Mouse (Mus musculus) layer of hippocampus, postnatal 36 days (tissue): Measurements from ENCODE around the gene Pitpnc1. TPM values are rescaled to one million over a fixed set of nuclear protein-coding genes. Genes with fewer than 3 reads are reported as not detected.

Experiments
- DNase-seq, 2 experiments: peaks; one replicate each; pipeline ENCODE4 v3.0.0; 2022
- total RNA-seq, 2 experiments: library from RNA; stranded (reverse); gene quantifications; 2 replicates each; pipeline ENCODE4 v1.2.3; 2021

The Pitpnc1 gene
- total RNA-seq, 2 experiments from 2014 or later, result 48.9 to 53.6 TPM

DNA sequence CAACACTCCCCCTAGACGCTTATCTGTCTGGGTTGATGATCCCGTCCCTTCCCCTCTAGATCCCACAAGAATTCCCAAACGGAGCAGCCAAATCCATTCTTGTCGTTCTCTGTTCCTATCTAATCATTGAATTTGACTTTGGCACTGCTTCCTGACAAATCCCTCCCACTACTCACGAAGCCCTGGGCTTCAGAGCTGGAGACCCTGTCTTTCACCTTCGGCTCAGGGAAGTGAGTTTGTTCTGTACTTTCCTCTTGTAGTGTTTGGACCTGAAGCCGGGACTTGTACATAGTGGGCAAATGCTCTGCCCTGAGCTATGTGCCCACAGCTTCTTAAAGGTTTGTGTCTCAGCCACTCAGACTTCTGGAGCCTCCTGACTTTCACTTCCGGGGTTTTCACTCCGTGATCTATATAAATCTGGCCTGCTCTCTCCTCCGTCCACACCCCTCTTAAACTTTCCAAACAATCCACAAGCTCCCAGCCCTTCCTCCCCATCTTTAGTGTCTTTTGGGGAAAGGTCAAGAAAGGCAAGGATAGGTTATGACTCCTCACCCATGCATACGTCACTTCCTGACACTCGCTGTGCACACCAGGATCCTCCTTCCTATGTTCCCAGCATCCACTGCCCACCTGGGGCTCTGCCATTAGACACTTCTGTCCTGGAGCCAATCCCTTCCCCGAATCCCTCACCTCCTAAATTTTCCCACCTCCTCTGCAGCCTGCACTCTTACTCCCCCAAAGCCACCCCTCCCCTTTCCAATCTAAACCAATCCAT lies 104.4 kb downstream of the Pitpnc1 start:
- no peak for DNase-seq

DNA sequence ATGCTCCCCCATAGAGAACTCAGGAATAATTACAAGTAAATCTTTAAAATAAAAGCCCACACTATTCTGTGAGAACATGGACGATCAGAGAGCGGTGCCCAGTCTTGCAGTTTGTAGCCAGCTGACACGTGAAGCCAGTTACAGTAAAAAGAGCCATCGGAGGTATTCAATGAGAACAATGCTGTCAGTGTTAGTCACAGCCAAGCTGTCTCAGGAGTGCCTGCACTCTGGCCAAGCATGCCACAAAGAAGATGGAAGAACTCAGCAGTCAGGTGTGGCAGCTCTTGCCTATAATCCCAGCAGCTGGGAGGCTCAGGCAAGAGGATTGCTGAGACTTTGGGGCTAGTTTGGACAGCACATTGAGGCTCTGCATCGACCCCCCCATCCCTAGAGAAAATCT lies 111.8 kb downstream of the Pitpnc1 start:
- DNase-seq, result no peak

DNA sequence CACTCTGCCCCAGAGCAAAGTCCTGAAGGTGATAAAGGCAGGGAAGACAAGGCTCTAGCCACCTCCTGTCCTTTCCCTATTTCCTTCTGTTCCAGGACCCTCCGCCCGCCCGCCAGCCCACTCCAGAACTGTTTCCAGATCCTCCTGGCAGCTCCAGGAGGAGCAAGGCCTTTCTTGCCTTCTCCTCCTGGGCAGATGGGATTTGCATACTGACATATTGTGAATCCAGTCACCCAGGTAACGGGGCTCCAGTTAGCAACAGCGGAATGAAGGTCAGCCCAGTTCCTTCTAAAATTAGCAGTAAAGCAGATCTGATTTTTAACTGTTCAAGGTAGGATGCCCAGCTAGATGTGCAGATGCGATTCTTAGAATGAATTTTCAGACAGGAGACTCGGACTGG lies 114.3 kb downstream of the Pitpnc1 start:
- no peak for DNase-seq

DNA sequence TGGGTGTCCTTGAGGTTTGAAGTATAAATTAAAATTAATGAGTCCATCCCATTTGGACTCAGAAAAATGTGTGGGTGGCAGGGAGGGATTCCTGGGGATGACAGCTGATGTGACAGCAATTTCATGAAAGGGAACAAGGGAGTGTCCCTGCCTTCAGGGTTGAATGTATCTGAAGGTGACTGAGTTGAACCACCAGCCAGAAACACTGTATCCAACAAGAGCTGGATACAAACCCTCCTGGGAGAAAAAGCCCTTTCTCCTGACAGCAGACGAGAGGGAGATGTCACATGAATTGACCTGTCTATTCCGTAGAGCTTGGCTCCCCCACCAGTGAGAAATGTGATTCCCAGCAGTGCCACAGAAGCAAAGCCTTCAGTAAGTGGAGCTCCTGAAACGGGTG lies 115.0 kb downstream of the Pitpnc1 start:
- DNase-seq, result no peak

DNA sequence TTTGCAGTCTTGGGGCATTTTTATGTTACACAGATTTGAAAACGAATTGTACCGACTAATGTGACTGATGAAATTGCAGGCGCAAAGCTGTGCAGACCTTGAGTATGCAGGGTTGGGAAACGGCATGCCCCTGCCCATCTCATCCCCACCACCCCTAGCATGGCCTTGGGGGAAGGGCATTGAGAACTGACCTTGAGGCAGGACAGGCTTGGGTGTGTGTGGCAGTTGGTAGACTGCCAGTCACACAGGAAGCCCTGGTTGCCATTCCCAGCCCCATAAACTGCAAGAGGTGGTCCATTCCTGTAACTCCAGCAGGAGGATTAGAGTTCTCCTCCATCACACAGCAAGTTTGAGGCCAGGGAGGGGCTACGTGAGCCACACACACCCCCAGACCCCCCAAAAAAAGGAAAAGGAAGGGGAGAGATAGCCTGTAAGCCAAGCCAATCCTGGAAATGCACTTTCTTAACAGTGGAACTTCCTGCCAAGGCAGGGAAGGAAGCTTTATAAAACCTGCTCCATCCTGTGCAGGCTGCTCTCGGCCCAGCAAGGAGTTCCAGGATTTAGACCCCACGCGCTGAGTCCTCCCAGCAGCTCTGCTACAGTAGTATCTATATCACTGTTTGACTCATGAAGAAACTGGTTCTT lies 115.9 kb downstream of the Pitpnc1 start:
- DNase-seq, result no peak

DNA sequence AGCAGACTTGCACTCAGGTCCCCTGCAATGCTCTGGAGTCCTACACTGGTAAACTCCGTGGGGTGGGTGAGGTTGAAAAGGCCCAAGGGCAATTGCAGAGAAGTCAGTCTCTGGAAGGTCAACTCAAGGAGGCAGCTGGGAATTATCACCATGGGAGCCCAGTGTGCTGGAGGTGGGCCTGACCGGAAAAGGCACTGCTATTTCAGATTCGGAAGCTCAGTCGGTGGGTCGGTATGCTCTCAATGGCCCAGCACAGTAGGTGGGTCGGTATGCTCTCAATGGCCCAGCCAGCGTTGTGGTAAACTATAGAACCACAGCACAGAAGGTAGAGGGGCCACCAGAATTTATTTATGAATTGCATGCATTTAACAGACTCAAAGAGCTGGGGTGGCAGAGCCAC lies 117.9 kb downstream of the Pitpnc1 start:
- no peak for DNase-seq

DNA sequence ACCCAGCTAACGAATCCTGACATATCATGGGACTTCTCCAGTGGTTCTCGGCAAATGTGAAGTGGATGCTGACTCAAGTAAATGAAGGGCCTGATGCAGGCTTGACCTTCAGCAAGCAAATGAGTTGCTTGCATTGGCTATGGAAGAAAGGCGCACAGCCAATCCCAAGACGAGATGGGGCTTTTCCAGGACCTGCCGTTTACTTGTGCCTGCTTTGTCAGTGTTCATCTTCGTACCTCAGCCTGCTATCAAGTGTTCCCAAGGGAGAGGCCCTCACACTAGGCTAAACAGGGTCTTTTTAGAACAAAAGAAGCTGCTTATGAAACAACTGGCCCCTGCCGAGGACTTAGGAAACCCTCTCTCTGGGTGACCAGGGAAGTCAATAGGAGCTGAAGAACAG lies 120.7 kb downstream of the Pitpnc1 start:
- DNase-seq, result no peak

DNA sequence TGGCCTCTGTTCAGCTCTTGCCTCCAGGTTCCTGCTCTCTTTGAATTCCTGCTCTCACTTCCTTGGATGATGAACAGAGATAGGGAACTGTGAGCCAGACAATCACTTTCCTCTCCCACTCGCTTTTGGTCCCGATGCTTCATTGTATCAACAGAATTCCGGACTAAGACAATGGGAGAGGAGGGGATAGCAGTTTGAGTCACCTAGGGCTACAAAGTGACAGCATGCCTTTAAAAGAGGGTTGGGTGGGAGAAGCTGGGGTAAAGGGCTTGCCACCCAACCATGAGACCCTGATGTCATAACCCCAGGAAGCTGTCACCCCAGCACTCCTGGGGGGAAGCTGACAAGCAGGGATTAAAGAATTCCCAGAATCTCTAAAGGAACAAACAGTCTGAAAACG lies 127.5 kb downstream of the Pitpnc1 start:
- no peak for DNase-seq

DNA sequence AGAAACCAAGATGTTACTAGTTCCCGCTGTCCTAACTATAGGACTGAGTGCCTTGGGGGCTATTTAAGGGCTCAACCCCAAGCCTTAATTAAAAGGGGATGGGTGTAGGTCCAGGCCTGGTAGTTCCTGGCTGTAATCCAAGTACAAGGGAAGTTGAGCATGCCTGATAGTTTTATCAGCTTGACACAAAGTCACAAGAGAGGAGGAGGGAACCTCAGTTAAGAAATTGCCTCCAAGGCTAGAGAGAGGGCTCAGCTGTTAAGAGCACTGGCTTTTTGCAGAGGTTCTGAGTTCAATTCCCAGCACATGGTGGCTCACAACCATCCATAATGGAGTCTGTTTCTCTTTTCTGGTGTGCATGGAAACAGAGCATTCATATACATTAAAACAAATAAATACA lies 128.1 kb downstream of the Pitpnc1 start:
- DNase-seq, result no peak

DNA sequence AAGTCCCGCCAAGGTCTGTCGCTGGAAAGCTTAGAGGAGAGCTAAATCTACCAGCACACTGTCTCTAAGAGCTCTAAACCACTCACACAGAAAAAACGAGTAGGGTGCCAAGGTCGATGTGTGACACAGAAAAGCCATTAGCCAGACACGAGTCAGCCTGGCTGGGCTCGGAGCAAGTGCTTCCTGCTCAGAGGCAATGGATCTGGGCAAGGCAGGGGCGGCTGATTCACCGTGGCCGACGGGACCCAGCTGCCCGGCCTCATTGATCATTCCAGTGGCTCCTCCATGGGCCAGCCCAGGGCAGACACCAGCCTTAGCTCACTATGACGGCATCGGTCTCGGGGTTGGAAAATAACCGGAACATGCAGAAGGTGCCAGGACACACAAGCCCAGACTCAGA lies 129.2 kb downstream of the Pitpnc1 start:
- no peak for DNase-seq

DNA sequence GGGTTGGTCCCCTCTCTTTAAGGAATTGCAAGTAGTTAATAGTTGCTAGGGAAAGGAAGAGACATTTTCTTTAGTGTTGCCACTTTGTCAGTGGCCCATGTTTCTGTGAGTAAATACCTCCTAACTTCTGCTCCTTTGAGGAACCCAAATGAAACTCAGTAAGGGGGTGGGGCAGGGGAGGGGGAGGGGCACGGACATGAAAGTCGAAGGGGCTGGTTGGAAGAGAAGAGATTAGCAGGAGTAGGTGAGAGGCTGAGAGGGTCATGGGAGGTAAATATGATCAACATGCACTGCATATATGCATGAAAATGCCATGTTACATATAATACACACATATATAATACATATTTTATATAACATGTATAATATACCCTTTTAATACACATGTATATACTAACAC lies 129.7 kb downstream of the Pitpnc1 start:
- no peak for DNase-seq

DNA sequence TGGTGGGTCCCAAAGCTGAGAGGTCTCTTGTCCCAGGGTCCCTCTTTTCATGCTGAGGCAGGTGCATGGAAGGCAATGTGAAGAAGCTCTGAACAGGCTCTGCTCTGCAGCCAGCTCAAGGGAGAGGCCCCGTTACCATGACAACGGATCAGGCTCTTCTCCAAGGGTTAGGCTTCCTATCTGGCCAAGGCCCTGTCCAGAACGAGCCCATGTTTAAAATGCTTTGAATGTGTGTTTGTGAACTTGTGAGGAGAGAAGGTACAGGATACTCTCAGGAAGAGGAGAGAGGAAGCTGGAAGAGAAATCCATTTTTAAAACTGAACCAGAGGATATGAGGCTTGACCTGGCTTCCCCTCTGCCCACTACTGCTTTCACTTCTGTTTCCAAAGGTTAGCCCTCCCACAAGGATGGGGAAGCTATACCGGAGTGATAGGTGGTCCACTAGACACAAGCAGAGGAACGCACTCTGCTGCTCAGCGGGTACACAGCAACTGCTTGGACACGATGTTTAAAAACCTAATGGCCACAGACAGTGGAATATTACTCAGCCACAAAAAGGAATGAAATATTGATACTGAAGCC lies 131.2 kb downstream of the Pitpnc1 start:
- DNase-seq, result no peak

DNA sequence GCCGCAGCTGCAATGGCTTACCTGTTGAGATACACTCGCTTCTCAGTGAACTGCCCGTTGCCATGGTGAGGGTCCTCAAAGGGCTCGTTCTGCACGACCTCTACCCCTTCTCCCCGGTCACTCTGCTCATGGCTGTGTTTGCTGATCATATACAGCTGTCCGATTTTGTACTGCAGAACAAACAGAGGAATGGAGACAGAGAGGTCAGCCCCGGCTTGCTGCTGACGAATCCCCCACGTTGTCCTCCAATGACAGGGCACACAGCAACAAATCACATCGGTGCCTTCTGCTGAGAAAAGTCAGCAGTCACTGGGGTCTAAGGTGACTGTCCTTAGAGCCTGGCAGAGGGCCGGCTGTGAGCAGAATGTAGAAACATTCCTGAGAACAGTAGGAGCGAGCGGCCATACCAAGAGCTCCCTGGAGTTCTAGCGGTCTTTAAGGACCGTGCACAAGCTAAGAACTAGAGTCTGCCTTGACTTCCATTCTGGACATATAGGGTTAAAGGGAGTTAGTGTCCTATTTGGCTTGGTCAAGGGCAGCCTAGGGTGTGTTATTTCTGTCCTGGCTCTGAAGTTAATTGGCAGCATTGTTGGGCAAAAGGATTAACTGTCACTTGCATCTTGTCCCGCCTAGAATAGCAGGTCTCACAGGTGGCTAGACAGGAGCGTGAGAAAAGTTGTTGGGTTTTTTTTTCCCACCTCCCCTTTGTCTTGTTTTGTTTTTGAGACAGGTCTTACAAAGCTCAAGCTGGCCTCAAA lies 132.9 kb downstream of the Pitpnc1 start:
- no peak for DNase-seq

DNA sequence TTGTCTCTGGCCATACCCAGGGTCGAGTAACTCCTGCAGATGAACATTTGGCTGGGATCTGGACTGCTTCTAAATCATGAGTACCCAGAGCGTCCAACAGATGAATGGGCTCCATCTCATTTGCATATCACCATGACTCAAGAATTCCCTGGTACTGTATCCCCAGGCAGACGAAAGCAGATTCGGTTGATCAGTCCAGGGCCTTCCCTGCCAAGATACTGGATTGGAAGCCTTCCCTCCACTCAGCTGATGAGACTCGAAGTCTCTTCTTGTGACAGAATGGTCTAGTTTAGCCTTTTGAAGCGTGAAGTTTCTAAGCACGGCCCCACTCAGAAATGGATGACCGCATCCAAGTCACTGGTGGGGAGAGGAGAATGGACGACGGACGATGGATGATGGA lies 134.7 kb downstream of the Pitpnc1 start:
- DNase-seq, result no peak

DNA sequence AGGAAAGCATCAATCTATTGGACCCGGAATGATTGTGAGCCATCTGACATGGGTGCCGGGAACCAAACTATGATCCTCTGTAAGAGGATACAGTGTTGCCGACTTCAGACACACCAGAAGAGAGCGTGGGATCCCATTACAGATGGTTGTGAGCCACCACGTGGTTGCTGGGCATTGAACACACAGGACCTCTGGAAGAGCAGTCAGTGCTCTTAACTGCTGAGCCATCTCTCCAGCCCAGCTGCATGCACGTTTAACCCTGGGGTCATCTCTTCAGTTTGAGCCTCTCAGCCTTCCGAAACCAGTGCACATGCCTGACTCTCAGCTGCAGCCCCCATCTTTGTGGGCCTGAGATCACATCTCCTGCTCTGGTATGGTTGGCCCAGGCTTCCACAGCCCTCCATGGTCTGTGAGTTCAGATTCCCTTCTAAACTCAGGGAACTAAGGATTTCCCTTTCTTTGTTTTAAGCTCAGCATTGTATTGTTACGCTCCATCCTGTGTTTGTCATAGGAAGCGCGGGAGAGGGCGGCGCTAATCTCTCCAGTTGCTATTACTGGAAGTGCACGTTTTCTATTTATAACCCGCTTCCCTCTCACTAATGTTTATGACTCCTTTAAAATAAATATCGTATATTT lies 135.5 kb downstream of the Pitpnc1 start:
- no peak for DNase-seq

DNA sequence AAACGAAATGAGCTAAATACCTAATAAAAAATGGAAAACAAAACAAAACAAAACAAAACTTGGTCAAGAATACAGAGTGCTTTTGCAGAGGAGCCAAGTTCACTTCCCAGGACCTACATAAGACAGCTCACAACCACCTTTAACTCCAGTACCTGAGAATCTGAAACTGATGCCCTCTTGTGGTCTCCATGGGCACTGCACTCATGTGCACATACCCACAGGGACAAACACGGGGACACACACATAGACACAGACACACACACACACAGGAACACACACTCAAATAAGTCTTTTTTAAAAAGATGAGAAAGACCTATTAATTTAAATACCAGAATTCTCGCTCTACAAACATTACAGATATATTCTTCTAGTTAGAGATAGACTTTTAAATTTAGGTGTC lies 137.6 kb downstream of the Pitpnc1 start:
- no peak for DNase-seq

DNA sequence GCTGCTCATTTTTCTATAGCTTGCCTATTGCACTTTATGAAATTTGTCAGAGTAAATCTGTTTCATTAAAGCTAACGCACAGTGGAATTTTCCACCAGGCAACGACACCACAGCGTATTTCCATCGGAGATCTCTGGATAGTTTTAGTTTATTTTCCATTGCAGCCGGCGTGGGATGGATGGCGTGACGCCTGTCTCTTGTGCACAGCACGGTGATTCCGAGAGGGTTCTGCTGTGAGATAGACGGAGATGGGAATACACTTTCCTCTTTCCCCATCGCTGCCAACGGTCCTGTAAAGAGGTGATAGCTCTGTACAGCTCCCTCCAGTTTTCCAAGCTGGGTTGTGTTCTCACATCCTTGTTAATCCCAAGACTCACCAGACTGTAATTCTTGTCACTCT lies 138.2 kb downstream of the Pitpnc1 start:
- DNase-seq, result no peak

DNA sequence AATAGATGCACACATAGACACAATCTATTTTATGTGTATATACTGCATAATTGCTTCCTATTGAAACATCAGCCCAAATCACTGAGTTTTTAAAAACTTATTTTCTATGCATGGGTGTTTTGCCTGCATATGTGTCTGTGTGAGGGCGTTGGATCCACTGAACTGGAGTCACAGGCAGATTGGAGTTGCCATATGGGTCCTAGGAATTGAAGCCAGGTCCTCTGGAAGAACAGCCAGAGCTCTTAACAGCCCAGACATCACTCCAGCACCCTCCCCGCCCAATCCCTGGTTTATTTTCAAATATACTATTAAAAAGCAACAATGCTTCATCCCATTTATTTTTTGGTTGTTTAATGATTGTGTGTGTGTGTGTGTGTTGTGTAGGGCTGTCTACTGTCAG lies 139.1 kb downstream of the Pitpnc1 start:
- peak; percentile 49 to 64 for DNase-seq

DNA sequence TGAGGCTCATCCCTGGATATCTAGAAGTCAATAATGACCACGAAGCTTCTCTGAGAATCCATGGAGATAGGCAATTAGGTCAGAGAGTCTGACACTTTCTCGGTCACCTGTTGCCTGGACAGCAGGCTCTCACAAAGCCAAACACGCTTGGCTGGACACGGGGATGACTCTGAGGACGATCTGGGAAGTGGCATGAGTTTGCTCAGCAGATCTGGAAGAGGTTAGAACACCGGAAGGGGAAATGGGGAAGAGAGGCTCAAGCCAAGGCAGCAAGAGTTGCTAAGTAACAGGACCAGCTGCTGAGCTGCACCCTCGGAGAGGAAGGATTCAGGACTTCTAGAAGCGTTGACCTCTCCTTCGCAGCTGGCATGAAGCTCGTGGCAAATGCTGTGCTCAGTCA lies 143.2 kb downstream of the Pitpnc1 start:
- no peak for DNase-seq

DNA sequence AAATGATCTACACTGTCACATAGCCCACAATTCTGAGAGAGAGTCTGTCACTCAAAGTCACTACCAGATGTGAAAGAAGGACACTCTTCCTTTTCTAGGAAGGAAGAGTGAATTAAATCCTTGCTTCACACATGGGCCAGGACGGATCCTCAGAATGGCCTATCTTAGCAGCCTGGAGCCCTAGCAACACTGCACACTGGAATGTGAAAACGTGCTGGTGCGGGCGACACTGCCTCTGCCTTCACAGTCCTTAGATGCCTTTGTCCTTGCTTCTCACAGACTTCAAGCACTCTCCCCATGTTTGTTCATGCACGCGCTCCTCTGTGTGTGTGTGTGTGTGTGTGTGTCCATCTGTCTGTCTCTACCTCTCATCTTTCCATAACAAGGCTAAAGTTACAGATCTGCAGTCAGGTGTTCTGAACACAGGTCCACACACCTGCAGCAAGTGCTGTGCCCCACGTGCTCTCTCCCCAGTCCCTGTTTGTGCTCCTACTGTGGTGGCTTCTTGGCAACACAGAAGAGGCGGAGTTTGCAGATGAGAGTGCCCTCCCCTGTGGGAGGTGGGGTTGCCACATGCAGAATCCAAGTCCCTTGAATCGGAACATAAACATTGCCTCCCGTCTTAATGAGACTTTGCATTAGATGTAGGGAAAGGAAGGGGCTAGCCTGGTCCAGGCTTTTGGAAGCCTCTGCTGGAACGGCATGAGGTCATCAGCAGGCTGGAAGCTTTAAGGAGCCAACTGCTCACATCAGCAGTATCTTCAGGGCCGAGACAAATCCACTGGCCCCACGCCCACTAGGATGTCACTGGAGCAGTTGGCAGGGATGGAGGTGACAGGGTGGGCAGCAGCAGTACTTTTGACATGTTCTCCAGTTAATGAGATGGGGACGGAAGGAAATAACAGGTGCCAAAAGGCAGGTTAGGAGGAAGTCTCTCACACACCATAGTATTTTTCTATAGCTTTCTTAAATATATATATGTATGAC lies 144.5 kb downstream of the Pitpnc1 start:
- no peak for DNase-seq

DNA sequence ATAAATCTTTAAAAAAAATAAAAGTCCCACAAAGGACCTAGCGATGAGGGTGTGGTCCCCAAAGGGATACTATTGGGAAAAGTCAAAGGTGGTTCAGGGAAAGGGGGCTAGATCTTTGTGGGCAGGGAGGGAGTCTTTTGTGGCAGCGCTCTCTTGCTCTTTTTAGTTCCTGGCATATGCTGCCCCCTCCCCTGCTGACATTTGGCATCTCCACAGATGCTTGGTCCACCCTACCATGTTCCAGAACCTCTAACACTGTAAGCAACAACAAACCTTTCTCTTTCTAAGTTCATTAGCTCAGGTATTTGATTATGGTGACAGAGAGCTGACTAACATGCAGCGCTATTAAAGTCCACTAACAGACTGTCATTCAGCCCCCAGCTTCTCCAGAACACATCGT lies 145.3 kb downstream of the Pitpnc1 start:
- DNase-seq, result no peak

DNA sequence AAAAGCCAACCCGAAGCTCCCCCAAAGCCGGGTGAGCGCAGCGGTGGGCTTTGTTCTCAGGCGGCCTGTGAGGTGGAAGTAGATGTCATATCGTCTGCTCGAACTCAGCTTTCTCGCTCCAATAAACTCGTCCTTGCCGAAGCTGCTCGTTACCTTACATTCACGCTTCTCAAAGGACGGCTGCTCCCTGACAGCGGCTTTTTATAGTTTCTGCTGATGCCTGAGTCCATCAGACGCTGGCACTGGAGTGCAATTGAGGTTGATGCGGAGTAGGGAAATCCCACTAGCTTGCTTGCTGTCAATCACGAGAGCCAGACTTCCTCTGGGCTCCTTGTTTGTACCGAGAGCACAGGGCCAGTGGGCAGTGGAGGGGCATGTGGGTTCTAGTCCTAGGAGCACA lies 147.3 kb downstream of the Pitpnc1 start:
- DNase-seq, result no peak
